Mouse (Mus musculus) kidney, postnatal 0 days (tissue): ENCODE measurements around the gene 9130409I23Rik. TPM values are rescaled to one million over a fixed set of nuclear protein-coding genes. Genes with fewer than 3 reads are reported as not detected.

ENCODE experiments used
- ATAC-seq: fragments of 200-750 bp; cut with Nextera tagmentation; replicated peaks from 2 replicates; pipeline ENCODE4 v1.8.0; 2017; ENCODE audit warnings: low read depth, moderate number of reproducible peaks, moderate TSS enrichment, moderate library complexity; ENCODE audit not compliant: low FRiP score
- DNase-seq: peaks from one replicate; pipeline ENCODE4 v3.0.0-alpha.2; 2016; ENCODE audit warnings: low spot score
- H3K27ac ChIP-seq: fragments of 300-500 bp; sonication (generic); 2 replicates; pipeline ENCODE4 v1.5.1; 2014; ENCODE audit warnings: mild to moderate bottlenecking
- H3K27me3 ChIP-seq: fragments of 300-500 bp; sonication (generic); 2 replicates; pipeline ENCODE4 v1.6.1; 2014; ENCODE audit warnings: low read length, mixed read lengths; ENCODE audit not compliant: insufficient read depth
- H3K36me3 ChIP-seq: fragments of 300-500 bp; sonication (generic); 2 replicates; pipeline ENCODE4 v1.6.1; 2014; ENCODE audit warnings: low read length, mixed read lengths; ENCODE audit not compliant: insufficient read depth
- H3K4me1 ChIP-seq: fragments of 300-500 bp; sonication (generic); replicated peaks from 2 replicates; pipeline ENCODE4 v1.6.1; 2014; ENCODE audit warnings: antibody characterized with exemption, low read length, mixed read lengths; ENCODE audit not compliant: insufficient read depth
- H3K4me2 ChIP-seq: fragments of 300-500 bp; sonication (generic); 2 replicates; pipeline ENCODE4 v1.6.1; 2014; ENCODE audit warnings: mild to moderate bottlenecking, low read length, moderate library complexity, mixed read lengths
- H3K4me3 ChIP-seq: fragments of 300-500 bp; sonication (generic); replicated peaks from 2 replicates; pipeline ENCODE4 v1.5.1; 2014; ENCODE audit warnings: low read depth, low read length
- H3K9ac ChIP-seq: fragments of 300-500 bp; sonication (generic); 2 replicates; pipeline ENCODE4 v1.6.1; 2014; ENCODE audit warnings: low read depth, low read length
- H3K9me3 ChIP-seq: fragments of 300-500 bp; sonication (generic); replicated peaks from 2 replicates; pipeline ENCODE4 v1.6.1; 2016; ENCODE audit warnings: low read length, inconsistent platforms, mixed read lengths
- CTCF ChIP-seq: IDR thresholded peaks from 2 replicates; pipeline ENCODE4 v1.5.1; 2016; ENCODE audit warnings: antibody characterized with exemption, low read depth, mild to moderate bottlenecking, moderate library complexity
- WGBS: fragments of 180-500 bp; shearing (Covaris S2); extraction: QIAGEN DNeasy Blood & Tissue Kit; methylation state at CpG from one replicate; pipeline ENCODE4 v1.1.7; 2014; 5-methylcytosine and 5-hydroxymethylcytosine counted together
- polyA plus RNA-seq: library from polyadenylated mRNA; unstranded; fragments of >200 nt; fragmentation: Nextera tagmentation; extraction: Ambion mirVana; gene quantifications from 2 replicates; pipeline ENCODE4 v1.2.1, GENCODE M21; 2015

9130409I23Rik gene
- polyA plus RNA-seq: 0.08 TPM in 1 of 2 replicates, not detected in the other

- TF ChIP-seq CTCF: no peak
Measured at GRCm38 (mm10) chr1:181050937-181051336, at the start of gene 9130409I23Rik. 9130409I23Rik (plus strand) TSS chr1:181051237.

GRCm38 (mm10) chr1:181001621-181002020 is 49.4 kb upstream of the 9130409I23Rik start:
- H3K4me1 ChIP-seq: peaks cover 17% of the 10 kb centered on the region
- ATAC-seq (no peak), DNase-seq (no peak)
- no peak for TF ChIP-seq CTCF
- H3K27me3 ChIP-seq: no peaks in the 10 kb centered on the region
- H3K36me3 ChIP-seq: no peaks in the 10 kb centered on the region
- H3K9ac ChIP-seq: no peak overlapping the region
- H3K27ac ChIP-seq: no peak overlapping the region
- H3K4me3 ChIP-seq: no peak overlapping the region
- 88% methylated on average over 3 of the region's 3 CpGs for WGBS
- H3K9me3 ChIP-seq: no peaks in the 10 kb centered on the region
- no peak overlapping the region for H3K4me2 ChIP-seq

More at GRCm38 (mm10) chr1:181050937-181051336, at the start of gene 9130409I23Rik:
- DNase-seq: no peak
- no peaks in the 10 kb centered on the region for H3K9me3 ChIP-seq
- no peak within 1 kb of the TSS for H3K4me3 ChIP-seq
- H3K9ac ChIP-seq: no peak within 1 kb of the TSS
- no peaks in the 10 kb centered on the region for H3K36me3 ChIP-seq
- no peak within 1 kb of the TSS for H3K4me2 ChIP-seq
- WGBS: 82% methylated on average over 6 of the region's 6 CpGs
- H3K4me1 ChIP-seq: no peaks in the 10 kb centered on the region
- no peaks in the 10 kb centered on the region for H3K27me3 ChIP-seq
- ATAC-seq: no peak
- H3K27ac ChIP-seq: no peak within 1 kb of the TSS

- Histone ChIP-seq H3K4me1 (peaks cover 17% of the 10 kb centered on the region), H3K27me3 (no peaks in the 10 kb centered on the region), H3K4me3 (no peak overlapping the region), H3K9me3 (no peaks in the 10 kb centered on the region), H3K4me2 (no peak overlapping the region), H3K27ac (no peak overlapping the region), H3K36me3 (no peaks in the 10 kb centered on the region), H3K9ac (no peak overlapping the region)
- ATAC-seq (no peak), DNase-seq (no peak)
- WGBS: 73% methylated on average over 2 of the region's 2 CpGs
- TF ChIP-seq CTCF: no peak
Measured at GRCm38 (mm10) chr1:181003790-181004189, 47.2 kb upstream of the 9130409I23Rik start.

GRCm38 (mm10) chr1:181005331-181005730 is 45.7 kb upstream of the 9130409I23Rik start:
- 77% methylated on average over 8 of the region's 8 CpGs for WGBS
- Histone ChIP-seq H3K4me1 (peaks cover 13% of the 10 kb centered on the region), H3K4me3 (no peak overlapping the region), H3K27ac (no peak overlapping the region), H3K4me2 (no peak overlapping the region), H3K9ac (no peak overlapping the region), H3K36me3 (no peaks in the 10 kb centered on the region), H3K9me3 (no peaks in the 10 kb centered on the region), H3K27me3 (no peaks in the 10 kb centered on the region)
- DNase-seq: no peak
- no peak for TF ChIP-seq CTCF
- no peak for ATAC-seq

GRCm38 (mm10) chr1:181007831-181008230 is 43.2 kb upstream of the 9130409I23Rik start:
- WGBS: 82% methylated on average over 6 of the region's 6 CpGs
- Histone ChIP-seq H3K27me3 (no peaks in the 10 kb centered on the region), H3K27ac (no peak overlapping the region), H3K4me2 (no peak overlapping the region), H3K36me3 (no peaks in the 10 kb centered on the region), H3K9ac (no peak overlapping the region), H3K4me1 (peaks cover 8% of the 10 kb centered on the region), H3K4me3 (no peak overlapping the region), H3K9me3 (no peaks in the 10 kb centered on the region)
- ATAC-seq: no peak
- no peak for TF ChIP-seq CTCF
- no peak for DNase-seq

GRCm38 (mm10) chr1:181008266-181008665 is 42.8 kb upstream of the 9130409I23Rik start:
- Histone ChIP-seq H3K4me2 (no peak overlapping the region), H3K4me1 (peaks cover 8% of the 10 kb centered on the region), H3K9ac (no peak overlapping the region), H3K9me3 (no peaks in the 10 kb centered on the region), H3K27me3 (no peaks in the 10 kb centered on the region), H3K4me3 (no peak overlapping the region), H3K27ac (no peak overlapping the region), H3K36me3 (no peaks in the 10 kb centered on the region)
- ATAC-seq (no peak), DNase-seq (no peak)
- TF ChIP-seq CTCF: no peak
- WGBS: 94% methylated on average over 2 of the region's 2 CpGs

- Histone ChIP-seq H3K9ac (no peak overlapping the region), H3K4me2 (no peak overlapping the region), H3K9me3 (no peaks in the 10 kb centered on the region), H3K4me3 (no peak overlapping the region), H3K27ac (no peak overlapping the region; the same call in 1 of the 2 replicates), H3K36me3 (no peaks in the 10 kb centered on the region), H3K4me1 (peaks cover 8% of the 10 kb centered on the region), H3K27me3 (no peaks in the 10 kb centered on the region)
- WGBS: 89% methylated on average over 4 of the region's 4 CpGs
- ATAC-seq (no peak), DNase-seq (no peak)
- TF ChIP-seq CTCF: no peak
Measured at GRCm38 (mm10) chr1:181009011-181009590, 41.9 kb upstream of the 9130409I23Rik start.
